Mouse (Mus musculus) intestine, embryonic 16.5 days (tissue): ENCODE data around the gene H2-Q4. TPM values are rescaled to one million over a fixed set of nuclear protein-coding genes. Genes with fewer than 3 reads are reported as not detected.
"Not testable (repeated sequence)": the region's sequence is repeated elsewhere in the genome, so short reads cannot be mapped to it uniquely, and the experiment has no call there.

ENCODE experiments used
- ATAC-seq: fragments of 200-750 bp; cut with Nextera tagmentation; 2 replicates; pipeline ENCODE4 v1.8.0; 2017; ENCODE audit warnings: moderate TSS enrichment, moderate library complexity
- H3K27ac ChIP-seq: fragments of 300-500 bp; sonication (generic); 2 replicates; pipeline ENCODE4 v1.5.1; 2014; ENCODE audit warnings: mild to moderate bottlenecking, low read length
- H3K27me3 ChIP-seq: fragments of 300-500 bp; sonication (generic); replicated peaks from 2 replicates; pipeline ENCODE4 v1.6.1; 2014; ENCODE audit warnings: low read length, control low read depth, mixed read lengths; ENCODE audit not compliant: control insufficient read depth, insufficient read depth
- H3K36me3 ChIP-seq: fragments of 300-500 bp; sonication (generic); 2 replicates; pipeline ENCODE4 v1.6.1; 2014; ENCODE audit warnings: low read length, control low read depth; ENCODE audit not compliant: control insufficient read depth, insufficient read depth
- H3K4me1 ChIP-seq: fragments of 300-500 bp; sonication (generic); 2 replicates; pipeline ENCODE4 v1.6.1; 2014; ENCODE audit warnings: low read length, control low read depth, mixed read lengths; ENCODE audit not compliant: control insufficient read depth, insufficient read depth
- H3K4me2 ChIP-seq: fragments of 300-500 bp; sonication (generic); 2 replicates; pipeline ENCODE4 v1.6.1; 2014; ENCODE audit warnings: low read depth, low read length, control low read depth
- H3K4me3 ChIP-seq: fragments of 300-500 bp; sonication (generic); 2 replicates; pipeline ENCODE4 v1.5.1; 2014; ENCODE audit warnings: mild to moderate bottlenecking, low read length
- H3K9ac ChIP-seq: fragments of 300-500 bp; sonication (generic); 2 replicates; pipeline ENCODE4 v1.6.1; 2014; ENCODE audit warnings: low read depth, low read length
- H3K9me3 ChIP-seq: fragments of 300-500 bp; sonication (generic); 2 replicates; pipeline ENCODE4 v1.6.1; 2016; ENCODE audit warnings: low read length, control low read depth; ENCODE audit not compliant: control insufficient read depth
- WGBS: fragments of 180-500 bp; shearing (Covaris S2); extraction: QIAGEN DNeasy Blood & Tissue Kit; methylation state at CpG from one replicate; pipeline ENCODE4 v1.1.7; 2014; 5-methylcytosine and 5-hydroxymethylcytosine counted together
- polyA plus RNA-seq: library from polyadenylated mRNA; unstranded; fragments of >200 nt; fragmentation: Nextera tagmentation; extraction: Ambion mirVana; gene quantifications from 2 replicates; pipeline ENCODE4 v1.2.1, GENCODE M21; 2015

The H2-Q4 gene
- polyA plus RNA-seq, 1 experiment from 2014 or later = 4.8 TPM

DNA sequence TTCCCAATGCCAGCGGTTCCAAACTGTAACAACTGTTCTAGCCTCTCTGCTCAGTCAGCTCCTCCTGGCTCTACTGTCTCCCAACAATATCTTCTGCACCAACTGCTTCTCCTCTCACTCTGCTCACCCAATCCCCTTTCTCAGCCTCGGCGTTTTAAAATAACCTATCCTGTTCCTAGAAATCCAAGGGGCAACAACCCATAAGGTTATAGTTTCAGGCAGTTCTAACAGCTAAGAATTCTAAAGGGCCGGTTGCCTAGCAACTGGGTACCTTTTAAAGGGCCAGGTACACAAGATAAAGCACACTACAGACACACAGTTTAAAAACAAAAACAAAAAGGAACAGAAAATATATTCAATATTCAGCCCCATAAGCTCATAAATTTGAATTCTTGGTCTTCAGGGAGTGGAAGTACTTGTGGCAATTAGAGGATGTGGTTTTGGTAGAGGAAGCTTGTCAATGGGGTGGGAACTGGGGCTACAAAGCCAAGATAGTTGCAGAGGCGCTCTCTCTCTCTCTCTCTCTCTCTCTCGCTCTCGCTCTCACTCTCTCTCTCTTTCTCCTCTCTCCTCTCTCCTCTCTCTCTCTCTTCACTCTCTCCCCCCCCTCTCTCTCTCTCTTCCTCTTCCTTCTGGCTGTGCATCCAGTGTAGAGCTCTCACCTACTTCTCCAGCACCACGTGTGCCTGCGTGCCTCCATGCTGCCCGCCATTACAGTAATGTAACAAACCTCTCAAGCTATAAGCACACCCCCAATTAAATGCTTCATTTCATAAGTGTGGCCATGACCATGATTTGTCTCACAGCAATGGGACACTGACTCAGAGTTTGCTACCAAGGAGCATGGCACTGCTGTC, 36.1 kb downstream of the H2-Q4 start:
- H3K27me3 ChIP-seq, H3K9ac ChIP-seq, H3K4me3 ChIP-seq, H3K36me3 ChIP-seq, H3K4me1 ChIP-seq, H3K27ac ChIP-seq, ATAC-seq, H3K4me2 ChIP-seq, H3K9me3 ChIP-seq: not testable (repeated sequence)
- 73% methylated on average over 3 of the region's 10 CpGs for WGBS

- no peak for ATAC-seq
- WGBS = 58% methylated on average over 7 of the region's 7 CpGs
- no peak overlapping the region for H3K4me2 ChIP-seq
- H3K4me1 ChIP-seq = no peaks in the 10 kb centered on the region; the same call in 1 of the 2 replicates
- H3K36me3 ChIP-seq = no peaks in the 10 kb centered on the region
- no peak overlapping the region for H3K4me3 ChIP-seq
- H3K9me3 ChIP-seq = no peaks in the 10 kb centered on the region
- H3K9ac ChIP-seq = no peak overlapping the region
- no peaks in the 10 kb centered on the region for H3K27me3 ChIP-seq
- H3K27ac ChIP-seq = no peak overlapping the region
Measured at GRCm38 (mm10) chr17:35418772-35419171, 39.4 kb downstream of the H2-Q4 start.

GRCm38 (mm10) chr17:35419564-35419963, 40.1 kb downstream of the H2-Q4 start:
- H3K4me1 ChIP-seq, H3K4me2 ChIP-seq, H3K9ac ChIP-seq, H3K36me3 ChIP-seq, H3K9me3 ChIP-seq, H3K27ac ChIP-seq, H3K4me3 ChIP-seq, H3K27me3 ChIP-seq: not testable (repeated sequence)
- ATAC-seq = peak; percentile 41; the same call in 1 of the 2 replicates
- WGBS = 58% methylated on average over 4 of the region's 4 CpGs

DNA sequence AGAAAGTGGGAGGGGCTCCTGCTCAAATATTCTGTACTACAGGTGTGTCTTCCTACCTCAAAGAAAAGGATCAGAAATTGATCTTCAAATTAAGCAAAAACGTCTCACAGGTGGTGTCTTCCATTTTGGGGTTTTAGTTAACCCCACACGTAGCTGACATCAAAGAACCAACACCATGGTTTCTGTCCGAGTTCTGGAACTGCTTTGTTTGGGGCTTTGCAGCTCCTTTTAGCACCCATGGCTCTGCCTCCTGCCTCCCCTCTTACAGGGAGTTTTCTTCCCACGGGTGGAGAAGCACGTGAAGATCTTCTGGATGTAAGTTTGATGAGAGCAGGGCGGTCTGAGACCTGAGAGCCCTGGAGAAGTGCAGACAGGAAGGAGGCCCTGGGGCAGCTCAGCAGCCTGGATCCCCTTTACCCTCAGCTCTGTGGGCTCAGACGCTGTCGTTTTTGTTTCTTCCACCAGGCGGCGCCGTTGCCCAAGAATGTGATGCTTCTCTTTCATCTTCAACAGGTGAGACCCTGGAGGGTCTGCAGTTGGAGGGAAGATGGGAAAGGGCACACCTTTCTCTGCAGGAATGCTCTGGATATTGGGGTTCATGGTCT, 40.9 kb downstream of the H2-Q4 start:
- not testable (repeated sequence) for H3K27ac ChIP-seq, H3K27me3 ChIP-seq, H3K9me3 ChIP-seq, H3K4me1 ChIP-seq, H3K36me3 ChIP-seq, ATAC-seq, H3K4me2 ChIP-seq, H3K9ac ChIP-seq, H3K4me3 ChIP-seq
- 16% methylated on average over 11 of the region's 11 CpGs for WGBS

GRCm38 (mm10) chr17:35421331-35421730, 41.9 kb downstream of the H2-Q4 start:
- H3K9me3 ChIP-seq, ATAC-seq, H3K36me3 ChIP-seq, H3K9ac ChIP-seq, H3K4me2 ChIP-seq, H3K27ac ChIP-seq, H3K4me1 ChIP-seq, H3K27me3 ChIP-seq, H3K4me3 ChIP-seq: not testable (repeated sequence)
- WGBS = 88% methylated on average over 4 of the region's 4 CpGs

DNA sequence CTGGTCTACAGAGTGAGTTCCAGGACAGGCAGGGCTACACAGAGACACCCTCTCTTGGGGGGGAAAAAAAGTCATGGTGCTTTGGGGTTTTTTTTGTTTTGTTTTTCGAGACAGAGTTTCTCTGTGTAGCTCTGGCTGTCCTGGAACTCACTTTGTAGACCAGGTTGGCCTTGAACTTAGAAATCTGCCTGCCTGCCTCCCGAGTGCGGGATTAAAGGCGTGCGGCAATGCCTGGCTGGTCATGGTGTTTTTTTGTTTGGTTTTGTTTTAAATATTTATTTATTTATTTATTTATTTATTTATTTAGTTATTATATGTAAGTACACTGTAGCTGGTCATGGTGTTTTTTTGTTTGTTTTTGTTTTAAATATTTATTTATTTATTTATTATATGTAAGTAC, 42.9 kb downstream of the H2-Q4 start:
- not testable (repeated sequence) for H3K9me3 ChIP-seq, H3K4me2 ChIP-seq, ATAC-seq, H3K4me1 ChIP-seq, H3K27ac ChIP-seq, H3K9ac ChIP-seq, H3K27me3 ChIP-seq, H3K36me3 ChIP-seq, H3K4me3 ChIP-seq
- 92% methylated on average over 5 of the region's 5 CpGs for WGBS

DNA sequence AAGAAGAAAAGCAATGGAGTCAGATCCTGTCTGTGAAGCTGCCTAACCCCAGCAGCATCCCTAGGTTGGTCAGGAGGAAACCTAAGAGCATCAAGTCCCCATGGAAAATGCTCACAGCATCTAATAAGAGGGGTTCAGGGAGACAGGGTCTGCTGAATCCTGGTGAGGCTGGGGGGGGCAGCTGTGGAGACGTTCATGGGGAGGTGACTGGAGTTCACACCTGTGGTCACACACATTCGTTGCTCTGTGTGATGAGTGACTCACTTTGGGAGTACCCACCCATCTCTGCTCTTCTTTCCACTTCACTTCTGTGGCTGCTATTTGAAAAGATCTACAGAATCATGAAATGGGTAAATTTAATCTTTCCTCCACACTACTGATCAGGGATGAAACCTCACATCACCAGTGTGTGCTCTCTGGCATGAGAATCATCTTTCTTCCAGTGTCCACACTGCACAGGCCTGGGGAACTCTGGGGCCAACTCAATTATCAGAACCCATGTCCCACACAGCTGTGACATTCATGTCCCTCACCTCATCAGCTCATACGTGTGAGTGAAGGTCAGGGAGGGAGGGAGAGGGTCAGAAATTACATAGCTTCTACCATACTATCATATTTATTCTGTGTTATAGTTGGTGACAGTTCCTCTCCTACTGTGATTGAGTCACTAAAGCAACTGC, 43.9 kb downstream of the H2-Q4 start:
- H3K36me3 ChIP-seq, H3K9ac ChIP-seq, H3K9me3 ChIP-seq, H3K4me3 ChIP-seq, ATAC-seq, H3K27ac ChIP-seq, H3K4me2 ChIP-seq, H3K4me1 ChIP-seq, H3K27me3 ChIP-seq: not testable (repeated sequence)
- 70% methylated on average over 3 of the region's 3 CpGs for WGBS

GRCm38 (mm10) chr17:35424106-35424505, 44.7 kb downstream of the H2-Q4 start:
- H3K9ac ChIP-seq, H3K36me3 ChIP-seq, H3K4me3 ChIP-seq, H3K4me2 ChIP-seq, ATAC-seq, H3K9me3 ChIP-seq, H3K4me1 ChIP-seq, H3K27me3 ChIP-seq, H3K27ac ChIP-seq: not testable (repeated sequence)
- WGBS = 79% methylated on average over 3 of the region's 3 CpGs

GRCm38 (mm10) chr17:35424624-35425416, 45.4 kb downstream of the H2-Q4 start, which contains the start of gene H2-Q6:
Gene H2-Q6, plus strand, starts transcription at chr17:35424850.
- H3K27ac ChIP-seq, H3K4me1 ChIP-seq, H3K9me3 ChIP-seq, H3K27me3 ChIP-seq, H3K36me3 ChIP-seq: not testable (repeated sequence)
- Histone ChIP-seq H3K4me3 (peak within 1 kb of the TSS; percentile 46), H3K9ac (peak within 1 kb of the TSS; percentile 40; the same call in 1 of the 2 replicates), H3K4me2 (peak within 1 kb of the TSS; percentile 64)
- peak; percentile 85 for ATAC-seq
- WGBS = 2% methylated on average over 50 of the region's 66 CpGs
